Mouse (Mus musculus) frontal cortex, postnatal 14 days (tissue): ENCODE data around the gene Tmem178b.

ENCODE experiments used
- DNase-seq, 2 experiments: peaks; one replicate each; pipeline ENCODE4 v3.0.0; 2022; ENCODE audit warnings: low spot score in 2 of 2

The Tmem178b gene

DNA sequence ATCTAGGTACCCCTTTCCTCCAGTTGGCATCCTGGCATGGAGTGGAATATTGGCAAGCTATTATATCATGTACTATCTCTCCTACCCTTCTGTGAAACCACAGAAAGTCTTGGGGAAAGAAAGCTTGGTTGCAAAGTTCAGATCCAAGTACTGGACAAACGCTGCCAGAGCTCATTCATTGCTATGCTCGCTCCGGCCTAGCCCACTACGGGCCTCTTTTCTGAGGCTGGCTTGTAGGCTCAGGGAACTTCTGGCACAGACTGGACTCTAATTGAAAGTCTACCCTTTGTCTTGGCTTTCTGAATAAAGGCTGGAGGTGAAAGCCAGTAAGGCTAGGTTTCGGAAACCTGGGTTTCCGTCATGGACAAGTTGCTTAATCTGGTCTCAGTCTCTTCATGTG lies 44.7 kb downstream of the Tmem178b start:
- no peak for DNase-seq

DNA sequence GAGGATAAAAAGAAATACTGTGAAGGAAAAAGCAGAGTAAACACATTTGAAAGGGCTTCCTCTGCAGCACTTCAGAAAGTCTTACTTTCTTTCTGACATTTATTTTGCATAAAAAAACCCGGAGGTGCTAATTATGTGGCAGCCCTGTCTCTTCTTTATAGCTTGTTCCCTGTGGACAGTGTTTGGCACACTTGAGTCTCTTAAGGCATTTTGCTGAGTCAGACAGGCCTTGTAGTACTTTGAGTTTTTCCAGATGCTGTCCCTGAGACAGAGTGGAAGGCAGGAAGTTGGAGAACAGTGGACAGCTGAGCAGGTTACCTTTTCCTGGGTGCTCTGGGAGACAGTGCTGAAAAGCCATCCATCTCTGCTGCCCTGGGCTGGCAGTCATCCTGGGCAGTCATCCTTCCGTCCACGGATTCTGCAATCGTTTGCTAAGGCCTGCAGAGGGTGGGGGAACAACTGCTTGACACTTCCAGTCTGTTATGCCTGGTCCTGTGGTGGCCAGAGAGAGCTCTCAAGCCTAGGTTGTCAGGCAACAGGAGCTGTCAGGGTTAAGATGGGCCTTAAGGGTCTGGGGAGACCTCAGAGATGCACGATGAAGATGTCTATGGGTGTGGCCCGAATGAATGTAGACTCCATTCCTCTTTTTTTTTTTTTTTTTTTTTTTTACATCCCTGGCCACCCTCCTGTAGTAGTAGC lies 46.1 kb downstream of the Tmem178b start:
- no peak for DNase-seq

DNA sequence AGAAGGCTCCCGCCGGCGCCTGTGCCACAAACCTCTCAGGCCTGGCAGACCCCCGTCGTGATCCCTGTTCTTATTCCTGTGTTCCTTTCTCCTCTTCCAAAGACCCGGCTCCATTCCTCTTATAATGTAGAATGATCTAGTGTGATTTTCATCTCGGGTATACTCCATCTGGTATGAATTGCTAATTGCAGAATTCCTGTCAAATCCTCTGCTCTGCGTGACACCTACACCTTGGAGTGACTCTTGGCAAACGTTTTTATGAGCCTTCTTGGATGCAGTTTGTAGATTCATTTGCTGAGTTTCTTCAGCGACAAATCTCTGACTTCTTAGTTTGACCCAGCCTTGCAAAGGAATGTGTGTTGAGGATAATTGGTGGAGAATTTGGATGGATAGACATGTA lies 53.4 kb downstream of the Tmem178b start:
- no peak for DNase-seq

DNA sequence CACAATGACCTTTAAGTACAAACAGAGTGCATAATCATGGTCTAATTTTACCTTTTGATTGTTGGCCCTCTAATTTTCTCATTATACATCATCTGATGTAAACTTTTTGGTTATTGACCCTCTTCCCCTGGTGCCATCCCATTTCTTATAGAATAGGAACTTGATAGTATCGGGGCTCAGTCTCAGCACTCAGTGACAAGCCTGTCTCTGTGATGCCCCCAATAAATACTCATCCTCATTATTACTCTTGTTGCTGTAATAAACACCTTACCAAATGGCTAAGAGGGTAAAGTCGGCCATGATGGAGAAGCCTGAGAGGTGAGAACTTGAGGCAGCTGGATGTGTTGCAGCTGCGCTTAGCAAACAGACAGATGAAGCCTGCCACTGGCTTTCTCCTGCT lies 63.5 kb downstream of the Tmem178b start:
- no peak for DNase-seq

DNA sequence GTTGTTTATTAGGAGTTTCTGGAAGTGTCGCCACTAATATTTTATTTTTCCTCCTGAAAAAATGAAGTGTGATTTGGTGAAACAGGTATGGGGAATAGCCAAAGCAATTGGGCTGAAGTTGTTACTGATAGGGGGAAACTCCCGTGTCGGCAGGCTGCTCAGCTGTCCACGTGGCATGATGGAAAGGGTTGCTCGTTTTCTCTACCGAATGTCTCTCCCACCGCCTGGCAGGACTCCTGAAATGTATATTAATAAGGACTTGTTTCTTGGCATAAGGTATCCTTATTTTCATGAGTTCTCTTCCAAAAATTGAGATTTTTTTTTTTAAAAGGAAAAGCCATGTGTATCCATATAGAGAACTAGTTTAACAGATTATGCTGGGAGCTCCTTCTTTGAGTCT lies 67.8 kb downstream of the Tmem178b start:
- DNase-seq: no peak

DNA sequence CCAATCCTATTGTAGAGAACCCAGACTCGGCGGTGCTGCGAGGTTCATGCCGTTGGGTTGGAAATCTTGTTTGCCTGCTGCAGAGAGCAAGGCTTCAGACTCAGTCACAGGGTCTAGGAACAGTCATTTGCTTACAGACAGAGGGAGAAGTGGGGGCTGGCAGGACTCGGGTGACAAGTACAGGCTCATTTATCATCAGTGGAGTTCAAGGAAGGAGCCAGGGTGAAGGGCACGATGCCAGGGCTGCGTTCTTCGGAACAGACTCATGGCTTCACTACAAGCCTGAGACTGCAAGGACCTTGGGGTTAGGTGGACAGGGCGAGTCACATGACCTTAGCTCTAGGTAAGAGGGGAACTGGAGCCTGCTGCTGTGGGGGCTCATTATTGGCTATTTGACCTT lies 71.8 kb downstream of the Tmem178b start:
- DNase-seq: no peak

DNA sequence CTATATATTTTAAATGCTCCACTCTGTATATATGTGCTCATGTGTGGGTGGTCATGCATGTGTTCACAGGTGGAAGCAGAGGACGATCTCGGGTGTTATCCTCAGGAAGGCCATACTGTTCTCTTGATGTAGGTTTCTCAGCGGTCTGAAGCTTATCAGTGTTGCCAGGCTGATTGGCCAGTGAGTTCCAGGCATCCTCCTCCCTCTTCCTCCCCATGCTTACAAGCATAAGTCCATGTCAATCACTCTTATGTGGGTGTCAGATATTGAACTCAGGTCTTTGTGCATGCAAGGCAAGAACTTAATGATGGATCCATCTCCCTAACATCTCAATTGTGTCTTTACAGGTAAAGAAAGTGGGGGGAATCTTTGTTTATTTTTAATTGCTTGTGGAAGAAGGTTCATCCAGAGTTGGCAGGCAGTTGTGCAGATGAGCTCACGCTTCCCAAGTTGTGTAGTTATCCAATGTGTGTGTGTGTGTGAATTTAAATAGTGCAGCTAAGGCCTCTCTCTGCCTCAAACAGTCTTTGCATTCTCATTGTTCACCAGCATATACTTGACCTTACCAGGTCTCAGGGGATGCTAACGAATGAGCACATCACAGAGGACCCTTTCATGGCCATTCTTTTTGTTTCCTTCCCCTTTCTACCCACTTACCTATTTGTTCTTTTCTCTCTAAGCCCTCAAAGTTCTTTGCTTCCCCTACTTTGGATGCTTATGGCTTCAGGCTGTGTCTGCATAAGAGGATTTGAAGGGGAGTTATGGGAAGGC lies 72.8 kb downstream of the Tmem178b start:
- DNase-seq: no peak

DNA sequence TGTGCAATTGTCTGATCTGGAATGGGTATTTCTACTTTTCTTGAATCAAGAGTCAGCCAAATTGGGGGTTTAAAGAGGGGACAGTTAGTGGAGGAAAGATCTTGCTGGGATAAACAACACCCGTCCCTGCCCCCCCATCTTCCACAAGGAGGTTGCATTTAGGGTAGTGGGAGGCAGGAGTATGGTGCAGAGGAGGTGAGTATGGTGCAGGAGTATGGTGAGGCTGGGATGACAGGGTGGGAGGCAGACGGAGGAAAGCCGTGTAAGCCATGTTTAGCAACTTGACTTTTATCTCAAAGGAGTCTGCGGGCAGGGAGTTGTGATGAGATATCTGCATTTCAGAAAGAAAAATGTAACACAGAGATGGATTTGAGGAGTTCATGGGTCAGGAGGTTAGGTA lies 73.5 kb downstream of the Tmem178b start:
- no peak for DNase-seq

DNA sequence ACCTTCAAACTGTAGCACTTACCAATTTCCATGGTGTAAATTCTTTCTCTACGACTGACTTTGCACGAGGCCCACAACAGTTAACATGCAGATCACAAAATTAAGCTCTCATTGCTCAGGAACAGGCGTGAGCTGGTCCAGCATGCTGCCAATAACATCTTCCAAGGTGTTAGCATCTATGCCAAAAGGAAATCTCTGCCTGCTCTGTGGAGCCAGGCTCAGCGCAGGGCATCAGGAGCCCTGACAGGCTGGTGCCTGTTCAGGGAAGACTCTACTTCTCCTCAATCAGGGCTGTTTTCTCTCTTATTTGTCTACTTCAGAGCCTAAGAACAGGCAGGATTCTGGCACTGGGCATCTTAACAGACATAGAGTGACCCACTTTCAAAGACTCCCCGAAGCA lies 80.9 kb downstream of the Tmem178b start:
- no peak for DNase-seq

DNA sequence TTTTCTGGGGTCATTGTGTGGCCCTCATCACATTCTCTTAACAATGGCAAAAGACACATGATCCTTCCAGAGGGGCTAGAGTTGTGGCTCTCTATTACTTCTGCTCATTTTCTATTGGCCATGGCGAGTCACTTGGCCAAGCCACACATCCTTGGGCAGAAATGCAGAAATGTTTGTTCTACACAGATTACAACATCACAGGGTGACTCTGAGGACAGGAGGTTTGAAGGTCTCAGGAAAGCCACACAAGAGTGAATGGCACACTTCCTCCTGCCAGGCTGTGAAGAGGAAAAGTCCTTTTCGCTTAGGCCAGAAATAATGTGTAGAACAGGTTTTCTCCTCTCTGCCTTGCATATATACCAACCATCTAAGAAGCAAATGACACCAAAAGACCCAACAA lies 82.1 kb downstream of the Tmem178b start:
- DNase-seq: no peak

DNA sequence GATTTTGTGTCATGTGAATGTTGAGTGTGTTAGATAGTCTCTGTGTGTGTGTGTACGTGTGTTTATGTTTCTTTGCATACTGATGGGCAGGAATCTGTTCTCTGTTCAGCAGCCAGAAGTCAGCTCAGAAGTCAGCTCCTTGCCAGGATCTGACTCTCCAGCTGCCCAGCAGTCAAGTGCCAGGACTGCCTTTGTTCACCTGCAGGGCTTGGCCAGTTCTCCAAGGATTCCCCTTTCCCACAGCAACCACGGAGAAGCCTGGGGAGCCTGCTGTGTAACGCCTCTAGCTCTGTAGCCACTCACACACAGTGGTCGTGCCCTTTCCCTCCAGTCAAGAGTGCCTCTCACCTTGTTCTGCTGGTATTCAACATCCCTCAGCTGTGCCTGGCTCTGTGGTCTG lies 91.5 kb downstream of the Tmem178b start:
- DNase-seq: no peak

DNA sequence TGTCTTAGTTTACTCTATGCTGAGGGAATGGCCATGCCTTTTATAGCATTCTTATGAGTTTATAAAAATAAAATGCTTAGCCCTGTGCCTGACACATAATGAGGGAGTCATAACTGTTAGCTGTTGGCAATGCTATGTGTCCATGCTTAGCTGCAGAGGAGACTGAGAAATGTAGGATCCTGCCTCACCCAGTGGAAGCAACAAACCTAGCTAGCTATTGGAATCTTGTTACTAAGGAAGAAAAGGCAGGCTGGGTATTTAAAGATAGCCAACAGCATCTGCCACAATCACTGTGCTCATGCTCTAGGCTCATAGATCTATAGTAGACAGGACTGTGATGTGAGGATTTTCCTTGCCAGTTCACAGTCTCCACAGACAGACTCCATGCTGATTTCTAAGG lies 97.2 kb downstream of the Tmem178b start:
- DNase-seq: no peak

DNA sequence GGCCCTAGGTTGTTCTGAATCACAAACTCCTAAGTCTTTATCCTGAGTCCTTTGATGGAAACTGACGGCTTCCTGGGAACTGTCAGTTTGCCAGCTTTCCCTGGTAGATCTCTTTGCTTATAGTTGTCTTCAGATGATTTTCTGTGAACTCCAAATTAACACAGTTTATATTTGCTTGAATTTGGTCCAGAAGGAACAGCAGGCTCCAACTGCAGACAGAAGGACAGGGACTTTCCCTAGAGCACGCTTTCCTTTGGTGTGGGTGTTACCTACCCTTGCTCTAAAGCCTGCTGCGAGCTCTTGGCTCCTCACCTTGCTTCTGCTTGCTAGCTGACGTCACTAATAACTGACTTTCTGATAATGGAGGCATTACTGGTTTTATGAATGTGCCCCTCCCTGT lies 105.9 kb downstream of the Tmem178b start:
- DNase-seq: no peak

DNA sequence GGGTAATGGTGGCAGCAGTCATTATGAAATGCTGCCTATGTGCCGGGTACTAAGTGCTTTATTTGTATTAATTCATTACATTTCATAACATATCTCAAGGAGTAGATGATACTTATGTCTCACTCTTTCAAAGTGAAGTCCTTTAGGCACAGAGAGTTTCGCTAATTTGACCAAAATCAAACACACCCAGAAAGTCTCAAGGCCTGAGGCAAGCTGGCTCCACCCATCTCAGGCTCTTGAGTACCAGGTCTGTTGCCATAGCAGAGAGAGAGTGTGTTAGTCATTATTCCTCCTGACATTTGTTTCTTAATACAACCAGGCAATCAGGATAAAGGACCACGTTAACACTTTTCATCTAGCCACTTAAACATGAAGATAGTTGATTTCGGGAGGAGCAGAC lies 117.7 kb downstream of the Tmem178b start:
- no peak for DNase-seq

DNA sequence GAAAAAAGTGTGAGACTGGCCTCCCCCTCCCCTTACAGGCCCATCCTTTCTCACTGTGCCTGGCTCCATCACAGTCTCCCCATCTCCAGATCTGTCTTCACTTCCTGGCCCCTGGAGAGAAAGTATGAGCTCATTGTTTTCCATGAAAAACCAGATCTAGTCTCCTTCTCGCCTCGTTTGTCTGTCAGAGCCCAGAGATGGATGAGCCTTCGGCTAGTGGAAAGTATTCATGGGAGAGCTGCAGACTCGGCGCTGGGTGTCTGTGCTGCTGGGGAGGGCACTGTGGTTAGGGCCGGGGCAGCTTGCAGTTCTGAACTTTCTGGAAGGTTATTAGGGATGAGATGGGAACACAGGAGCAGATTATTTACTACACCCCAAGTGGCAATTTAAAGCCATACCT lies 118.9 kb downstream of the Tmem178b start:
- no peak for DNase-seq

DNA sequence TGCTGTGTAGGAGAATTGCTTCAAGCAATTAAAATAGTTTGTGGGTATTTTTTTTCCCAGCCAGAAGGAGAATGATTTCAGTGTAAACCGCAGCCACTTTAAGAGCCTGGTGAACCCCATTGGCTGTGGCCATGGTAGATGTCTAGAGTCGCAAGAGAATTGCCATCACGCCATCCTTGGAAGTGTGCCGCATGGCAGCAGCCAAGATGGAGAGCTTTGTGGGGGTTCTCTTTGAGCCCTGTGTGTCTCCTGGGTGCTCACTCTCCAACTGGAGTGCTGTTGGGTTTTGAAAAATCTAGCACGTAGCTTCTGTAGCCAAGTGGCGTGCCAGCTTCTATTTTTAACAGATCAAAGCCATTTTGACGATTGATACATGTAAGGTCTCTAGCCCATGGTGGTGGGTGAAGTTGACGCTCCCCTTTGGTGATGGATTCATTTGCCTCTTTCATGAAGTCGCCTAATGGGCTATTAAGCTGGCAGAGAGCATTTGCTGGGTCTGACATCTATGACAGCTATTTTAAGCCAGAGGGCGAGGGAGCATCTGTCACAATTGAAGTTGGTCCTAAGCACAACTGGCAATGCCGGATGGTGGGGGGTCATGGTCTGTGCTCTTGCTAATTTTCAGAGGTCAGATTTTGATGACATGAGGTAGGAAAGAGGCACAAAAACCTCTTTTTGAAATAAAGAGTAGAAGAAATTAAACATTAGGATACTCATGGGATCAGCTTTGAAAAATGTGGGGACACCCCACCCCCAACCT lies 133.1 kb downstream of the Tmem178b start:
- DNase-seq: no peak

DNA sequence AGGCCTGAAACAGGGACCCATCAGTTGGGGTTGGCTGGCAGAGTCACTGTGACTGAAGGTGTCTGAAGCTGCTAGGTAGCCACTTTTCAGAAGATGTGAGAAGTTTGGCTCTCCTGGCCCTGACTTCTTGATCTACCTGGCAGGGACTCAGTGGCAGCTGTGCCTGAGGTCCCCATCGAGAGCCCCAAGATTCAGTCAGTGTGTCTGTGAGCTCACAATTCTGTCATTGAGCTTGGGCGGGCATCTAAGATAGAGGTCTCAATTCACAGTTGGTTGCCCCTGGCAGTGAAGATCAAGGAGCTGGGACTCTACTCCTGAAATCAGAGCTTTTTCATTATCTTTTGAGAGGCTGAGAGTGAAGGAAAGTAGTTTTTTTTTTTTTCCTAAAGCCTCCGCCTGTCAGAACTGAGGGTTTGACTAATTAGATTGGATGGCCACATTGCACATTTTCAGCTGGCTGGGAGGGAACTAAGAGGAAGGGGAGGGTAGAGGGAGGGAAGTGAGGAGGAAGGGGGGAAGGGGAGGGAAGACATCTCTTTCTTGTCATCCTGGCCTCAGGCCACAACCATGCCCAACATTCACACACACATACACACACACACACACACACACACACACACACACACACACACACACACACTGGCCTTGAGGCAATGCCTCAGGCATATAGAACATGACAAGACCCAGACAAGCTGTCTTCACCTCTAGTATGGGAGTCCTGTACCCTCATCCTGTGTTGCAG lies 135.3 kb downstream of the Tmem178b start:
- DNase-seq: no peak

DNA sequence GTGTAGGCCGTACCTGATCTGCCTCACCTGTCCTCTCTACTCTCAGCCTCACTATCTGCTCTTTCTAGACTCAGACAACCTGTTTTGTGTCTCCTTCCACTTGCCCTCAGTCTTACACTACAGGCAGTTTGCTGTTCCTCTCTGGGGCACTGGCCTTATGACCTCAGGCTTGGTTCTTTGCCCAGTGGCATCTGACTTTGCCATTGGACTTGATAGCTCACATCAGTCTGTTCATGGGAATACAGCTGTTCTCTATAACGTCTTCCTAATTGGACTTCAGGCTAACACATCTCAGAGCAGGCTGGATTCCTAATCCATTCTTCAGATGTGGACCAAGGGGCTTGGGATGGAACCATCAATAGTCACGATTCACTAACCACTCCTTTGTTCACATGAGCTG lies 136.6 kb downstream of the Tmem178b start:
- no peak for DNase-seq

DNA sequence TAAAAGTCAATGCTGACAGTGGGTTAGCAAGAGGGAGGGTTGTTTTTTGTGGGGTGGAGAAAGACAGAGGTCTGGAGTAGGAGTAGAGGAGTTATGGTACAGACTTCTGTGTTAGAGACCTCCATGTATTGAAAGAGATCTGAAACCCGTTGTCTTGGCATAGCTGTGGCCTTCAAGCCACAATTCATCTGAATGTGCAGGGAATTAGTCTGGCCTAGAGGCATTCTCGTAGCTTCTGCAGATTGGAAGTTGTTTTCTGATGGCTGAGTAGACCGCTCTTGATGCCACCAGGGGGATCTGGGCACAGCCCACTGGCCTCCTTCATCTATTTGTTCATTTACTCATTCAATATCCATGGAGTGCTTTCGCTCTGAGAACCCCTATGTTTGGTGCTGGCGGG lies 138.0 kb downstream of the Tmem178b start:
- no peak for DNase-seq

DNA sequence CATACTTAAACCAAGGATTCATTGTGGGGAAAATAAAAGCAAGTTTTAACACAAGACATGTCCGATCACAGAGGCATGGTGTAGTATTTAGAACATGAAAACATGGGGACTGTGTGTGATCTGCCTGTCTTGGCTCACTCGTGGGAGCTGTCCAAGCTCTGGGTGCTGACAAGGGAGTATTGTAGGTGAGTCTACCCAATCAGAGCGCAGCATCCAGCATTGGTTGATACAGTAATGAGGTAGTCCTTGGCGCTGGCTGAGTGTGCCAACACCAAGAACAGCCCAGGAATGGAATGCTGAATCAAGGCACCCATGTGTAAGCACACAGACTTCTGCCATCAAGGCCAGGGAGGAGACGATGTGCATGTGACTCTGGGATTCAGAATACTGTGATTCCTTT lies 138.5 kb downstream of the Tmem178b start:
- DNase-seq: no peak

DNA sequence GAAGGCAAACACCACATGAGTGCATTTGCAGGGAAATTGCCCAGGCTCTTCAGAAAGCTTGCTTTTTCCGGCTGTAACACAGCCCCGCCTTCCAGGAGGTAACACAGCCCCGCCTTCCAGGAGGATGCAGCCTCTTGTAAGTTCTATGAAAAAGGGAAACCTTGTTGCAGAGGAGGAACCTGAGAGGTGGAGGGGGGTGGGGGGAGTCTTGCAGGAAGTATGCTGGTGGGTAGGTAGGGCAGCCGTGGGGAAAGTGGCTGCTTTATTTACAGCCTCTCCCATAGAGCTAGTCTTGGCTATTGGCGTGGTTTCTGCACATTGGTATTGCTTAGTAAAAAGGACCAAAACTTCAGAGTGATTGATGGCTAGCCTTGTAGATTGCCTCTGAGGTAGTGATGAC lies 140.3 kb downstream of the Tmem178b start:
- no peak for DNase-seq

DNA sequence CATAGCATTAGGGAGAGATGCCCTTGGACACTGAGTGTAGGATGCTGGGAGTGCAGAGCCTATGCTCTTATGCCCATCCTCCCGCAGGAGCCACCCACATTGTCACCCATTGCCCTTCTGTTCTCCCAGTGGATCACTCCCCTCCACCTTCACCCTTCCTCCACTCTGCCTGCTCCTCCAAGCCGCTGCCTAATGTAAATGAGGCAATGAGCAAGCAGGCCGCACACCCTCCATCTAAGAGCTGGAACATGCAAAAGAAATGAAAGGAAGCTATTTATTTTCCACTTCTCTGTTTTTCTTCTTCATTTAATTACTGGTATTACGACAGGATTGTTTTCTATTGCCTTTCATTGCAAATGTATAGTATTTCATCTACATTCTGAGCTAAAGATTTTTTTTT lies 142.1 kb downstream of the Tmem178b start:
- DNase-seq: no peak
